ENCODE assay signal across 8 mouse cellular contexts in the genomic region with DNA sequence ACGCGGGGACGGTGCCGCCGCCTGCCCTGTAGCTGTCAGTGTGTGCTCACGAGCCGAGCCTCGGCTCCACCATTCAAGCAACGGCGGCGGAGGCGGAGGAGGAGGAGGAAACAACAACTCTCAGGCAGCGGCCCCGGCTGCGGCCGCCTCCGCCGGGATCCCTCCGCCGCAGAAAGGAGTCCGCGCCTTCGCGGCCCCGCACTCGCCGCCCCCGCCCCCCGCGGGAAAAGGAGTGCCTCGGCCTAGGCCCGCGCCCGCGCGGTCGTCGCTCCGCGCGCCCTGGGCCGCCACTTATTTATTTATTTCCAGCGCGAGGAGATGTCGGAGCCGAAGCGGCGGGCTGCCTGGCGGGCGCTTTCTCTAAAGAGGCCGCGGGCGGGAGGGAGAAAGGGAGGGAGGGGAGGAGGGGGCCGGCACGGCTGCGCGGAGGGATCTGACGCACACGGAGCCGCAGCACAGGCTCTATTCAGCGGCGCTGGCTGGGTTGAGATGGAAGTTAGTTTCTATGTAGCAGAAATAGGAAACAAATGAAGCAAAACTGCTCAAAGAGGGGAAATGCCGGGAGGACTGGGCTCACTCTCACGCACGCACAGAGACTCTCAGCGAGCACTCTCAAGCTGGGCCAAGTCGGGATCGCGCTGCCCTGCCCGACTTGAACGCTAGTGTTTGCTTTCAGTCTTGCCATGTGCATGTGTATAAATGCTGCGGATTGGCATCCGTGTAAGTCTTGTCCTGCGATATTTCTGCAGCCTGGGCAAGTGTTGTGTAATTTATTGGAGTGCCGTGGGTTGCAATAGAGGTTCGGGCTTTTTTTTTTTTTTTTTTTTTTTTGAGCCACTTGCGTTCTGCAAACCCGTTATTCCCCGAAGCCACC. TPM values are rescaled to one million over a fixed set of nuclear protein-coding genes. Genes with fewer than 3 reads are reported as not detected.
DNase-seq lines count a peak whose midpoint lies in the region; ATAC-seq and TF ChIP-seq lines count a peak whose summit lies in the region.

A gene (minus strand): TSS at position 175 of the 874 bp plus-strand sequence.

- intact Hi-C loops in heart, postnatal 10 days (cut with DNase I): loop anchor here (2.0 to 10.0 kb wide), 3 partner anchors 171 to 379 kb away; a partner anchor contains a TSS

- H3K27me3 ChIP-seq in ES-Bruce4 (ENCODE audit: control insufficient read depth, insufficient read depth, low read length, poor library complexity, severe bottlenecking): no peaks in the 10 kb centered on the region
- H3K27me3 ChIP-seq in forebrain, embryonic 13.5 days: no peaks in the 10 kb centered on the region

- H3K4me2 ChIP-seq in forebrain, embryonic 13.5 days: peak within 1 kb of the TSS; percentile 78

- no peaks in the 10 kb centered on the region for H3K4me1 ChIP-seq in ES-Bruce4 (ENCODE audit: control insufficient read depth, insufficient read depth, low read length)
- H3K4me1 ChIP-seq in forebrain, embryonic 13.5 days: peaks cover 20% of the 10 kb centered on the region
- peaks cover 10% of the 10 kb centered on the region for H3K4me1 ChIP-seq in lung, adult 2 months (ENCODE audit: control insufficient read depth, insufficient read depth, low read length)

- DNase-seq in heart, postnatal 10 days: peak; percentile 97
- DNase-seq in layer of hippocampus, adult 18-20 months (ENCODE audit: low spot score in 2 of 2): peak; percentile 91 to 96
- DNase-seq in lung, adult 2 months: peak; percentile 96
- DNase-seq in thymus, adult 18-20 months: peak; percentile 82 to 87

- TF ChIP-seq CTCF in ES-Bruce4 (IDR thresholded peaks at IDR 0.05; ENCODE audit: low read depth, low read length): no peak
- no peak for TF ChIP-seq CTCF in lung, adult 2 months (IDR thresholded peaks at IDR 0.05; ENCODE audit: insufficient read depth, low read length)

- peak within 1 kb of the TSS; percentile 99 for H3K9ac ChIP-seq in ES-Bruce4 (ENCODE audit: low read depth, poor library complexity, severe bottlenecking)
- H3K9ac ChIP-seq in forebrain, embryonic 13.5 days: peak within 1 kb of the TSS; percentile 99

- no peaks in the 10 kb centered on the region for H3K36me3 ChIP-seq in ES-Bruce4 (ENCODE audit: control insufficient read depth, insufficient read depth, low read length, poor library complexity, severe bottlenecking)
- H3K36me3 ChIP-seq in forebrain, embryonic 13.5 days (ENCODE audit: poor library complexity, severe bottlenecking): no peaks in the 10 kb centered on the region; the same call in 1 of the 2 replicates

- no peak for TF ChIP-seq EP300 in ES-Bruce4 (IDR thresholded peaks at IDR 0.05; ENCODE audit: insufficient read depth, low read depth, low read length)

- H3K27ac ChIP-seq in ES-Bruce4 (ENCODE audit: insufficient read depth, low read length): peak within 1 kb of the TSS; percentile 87
- peak within 1 kb of the TSS; percentile 100 for H3K27ac ChIP-seq in forebrain, embryonic 13.5 days

- ATAC-seq in cerebellum, adult (ENCODE audit: insufficient number of reproducible peaks, low FRiP score, low TSS enrichment): peak; percentile 83
- ATAC-seq in forebrain, embryonic 13.5 days: peak; percentile 85
- ATAC-seq in neutrophil, adult 5-6 weeks (ENCODE audit: extremely low read depth, insufficient number of reproducible peaks, low FRiP score, poor library complexity, severe bottlenecking): peak; percentile 78

- H3K4me3 ChIP-seq in ES-Bruce4 (ENCODE audit: low read depth, low read length): peak within 1 kb of the TSS; percentile 95
- H3K4me3 ChIP-seq in forebrain, embryonic 13.5 days: peak within 1 kb of the TSS; percentile 90
- peak within 1 kb of the TSS; percentile 90 for H3K4me3 ChIP-seq in lung, adult 2 months (replicated peaks; ENCODE audit: extremely low read depth, low read depth, low read length)

- TF ChIP-seq POLR2A in ES-Bruce4 (IDR thresholded peaks at IDR 0.05; ENCODE audit: insufficient read depth, low read length): peak; percentile 83
- peak; percentile 81; the same call in 1 of the 2 replicates for TF ChIP-seq POLR2A in lung, adult 2 months (IDR thresholded peaks at IDR 0.05; ENCODE audit: borderline replicate concordance, extremely low read depth, low read depth, low read length)

- WGBS in forebrain, embryonic 13.5 days: under 1% methylated on average over 56 of the region's 79 CpGs
- WGBS in lung, adult 2 months: under 1% methylated on average over 79 of the region's 79 CpGs

- H3K9me3 ChIP-seq in ES-Bruce4 (replicated peaks; ENCODE audit: control insufficient read depth, insufficient read depth, low read length, poor library complexity, severe bottlenecking): no peaks in the 10 kb centered on the region
- H3K9me3 ChIP-seq in forebrain, embryonic 13.5 days (replicated peaks): no peaks in the 10 kb centered on the region

RNA-seq across cellular contexts. Expression of the gene that starts here (rescaled TPM):
- polyA plus RNA-seq in ES-Bruce4 (2011; ENCODE audit: insufficient read depth, insufficient read length, low read depth, missing spikeins): 91.4 and 98.9 TPM in 2 replicates
- 160 and 163 TPM in 2 replicates for polyA plus RNA-seq in forebrain, embryonic 13.5 days (2015; fragmentation: Nextera tagmentation; extraction: Ambion mirVana)
- 10 to 100 TPM; 35.2 to 41.7 TPM for total RNA-seq in heart, postnatal 10 days (2021)
- total RNA-seq in layer of hippocampus, adult 18-20 months (2021): 10 to 100 TPM; 72.6 to 73.4 TPM
- 3.2 and 5.4 TPM in 2 replicates for polyA plus RNA-seq in lung, adult 2 months (2012; rRNA removed)
- 346 and 368 TPM in 2 replicates for total RNA-seq in neutrophil, adult 5-6 weeks (2017)

Comparison
In these comparisons a context has a peak if more than half of its experiments do, and no peak if none do; other contexts are left out.
1. Peak in every context shown above with its lines: DNase-seq, ATAC-seq, H3K4me3 ChIP-seq and H3K27ac ChIP-seq.
2. RNA of the gene that starts here (polyA plus RNA-seq): 160 to 163 TPM in forebrain, embryonic 13.5 days and 91.4 to 98.9 TPM in ES-Bruce4; 3.2 to 5.4 TPM in lung, adult 2 months; every median in the first group is over 10 times any median in the second.